Mouse (Mus musculus) layer of hippocampus, adult 18-20 months (tissue): Measurements from ENCODE around the gene Opa1. TPM values are rescaled to one million over a fixed set of nuclear protein-coding genes. Genes with fewer than 3 reads are reported as not detected.
A peak's percentile ranks its signal among the peaks of the same experiment; 100 is the strongest.

Experiments used
- DNase-seq, 2 experiments: peaks; one replicate each; pipeline ENCODE4 v3.0.0; 2022; ENCODE audit warnings: low spot score in 2 of 2
- total RNA-seq, 2 experiments: library from RNA; stranded (reverse); gene quantifications; 2 replicates each; pipeline ENCODE4 v1.2.3; 2021

Opa1 gene
- total RNA-seq, 2 experiments from 2014 or later, result 102 to 105 TPM

DNA sequence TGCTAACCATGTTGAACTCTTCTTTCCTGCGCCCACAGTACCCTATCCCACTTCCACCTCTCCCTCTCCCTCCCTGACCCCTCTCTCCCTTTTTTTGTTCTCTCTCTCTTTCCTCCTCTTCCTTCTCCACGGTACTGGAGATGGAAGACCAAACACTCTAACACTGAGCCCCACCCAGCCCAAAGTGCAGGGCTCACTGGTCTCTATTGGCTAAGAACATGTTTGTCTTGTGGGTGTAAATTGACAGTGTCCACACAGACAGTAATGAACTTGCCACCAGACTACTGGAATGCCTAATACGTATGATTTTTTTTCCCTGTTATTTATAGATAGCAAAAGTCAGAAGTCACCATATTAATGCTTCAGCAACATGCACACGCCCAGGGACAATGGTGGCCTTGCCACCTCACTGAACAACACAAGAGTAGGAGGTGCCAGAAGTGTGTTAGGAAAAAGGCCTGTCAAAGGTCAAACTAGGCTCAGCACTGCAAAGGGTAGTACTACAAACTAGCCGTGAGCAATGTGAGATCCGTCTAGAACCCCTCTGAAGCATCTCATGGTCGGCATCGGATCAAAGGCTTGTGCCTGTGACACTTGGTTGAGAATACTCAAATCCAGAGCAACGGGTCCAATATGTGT is 77.2 kb downstream of the Opa1 start:
- no peak for DNase-seq

DNA sequence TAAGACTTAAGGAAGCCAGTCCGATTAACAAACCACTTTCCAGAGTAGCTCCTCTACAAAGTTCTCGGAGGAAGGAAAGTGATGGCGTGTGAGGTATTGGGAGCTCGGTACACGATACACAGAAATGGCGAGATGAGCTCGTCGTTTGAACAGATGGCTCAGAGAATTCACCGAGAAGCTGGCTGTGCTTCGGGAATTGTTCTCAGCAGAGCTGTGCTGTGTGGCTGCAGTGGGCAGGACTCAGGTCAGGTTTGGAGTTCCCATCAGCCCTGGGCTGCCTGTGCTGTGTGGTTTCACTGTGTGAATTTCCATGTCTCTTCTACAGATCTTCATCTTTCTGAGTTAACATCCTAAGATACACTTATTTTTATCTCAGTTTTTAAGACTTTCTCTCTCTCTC is 77.8 kb downstream of the Opa1 start:
- DNase-seq, result peak in 1 of 2 experiments; percentile 60

DNA sequence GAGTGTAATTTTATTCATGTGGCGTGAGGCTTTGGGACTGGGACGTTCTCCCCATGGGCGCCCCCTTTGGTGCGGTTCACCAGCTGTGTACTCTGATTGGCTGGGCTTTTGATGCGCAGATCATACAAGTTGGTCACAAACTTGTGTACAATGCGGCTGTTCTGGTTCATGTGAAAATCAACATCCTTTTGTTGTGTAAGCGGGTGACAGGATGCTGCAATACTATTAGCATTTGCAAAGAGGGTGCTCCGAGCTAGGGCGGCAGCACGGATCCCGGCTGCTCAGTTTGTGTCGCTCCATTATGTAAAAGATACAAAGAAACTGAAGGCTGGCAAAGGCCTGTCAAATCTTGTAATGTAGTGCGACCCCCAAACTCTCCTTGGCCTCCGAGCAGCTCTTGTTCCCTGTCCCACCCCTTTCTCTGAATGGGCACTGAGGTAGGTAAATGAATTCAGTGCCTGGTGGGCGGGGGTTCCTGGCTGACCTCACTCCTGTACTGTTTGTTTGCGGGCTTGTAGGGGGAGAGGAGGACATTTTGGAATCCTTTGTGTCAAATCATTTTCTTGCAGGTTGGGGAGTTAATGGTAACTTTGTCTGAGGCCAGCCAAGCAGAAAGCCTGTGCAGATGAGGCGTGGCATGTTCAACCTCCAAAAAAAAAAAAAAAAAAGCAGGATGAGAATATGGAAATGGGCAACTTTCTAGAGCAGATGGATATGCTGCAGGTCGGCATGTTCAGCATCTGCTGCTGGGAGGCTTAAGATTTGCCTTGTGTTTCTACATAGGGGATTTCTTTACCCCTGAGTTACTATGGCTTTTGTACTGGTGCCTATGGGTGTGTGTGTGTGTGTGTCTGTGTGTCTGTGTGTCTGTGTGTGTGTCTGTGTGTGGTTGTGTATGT is 78.8 kb downstream of the Opa1 start:
- peak; percentile 32 to 69 for DNase-seq

DNA sequence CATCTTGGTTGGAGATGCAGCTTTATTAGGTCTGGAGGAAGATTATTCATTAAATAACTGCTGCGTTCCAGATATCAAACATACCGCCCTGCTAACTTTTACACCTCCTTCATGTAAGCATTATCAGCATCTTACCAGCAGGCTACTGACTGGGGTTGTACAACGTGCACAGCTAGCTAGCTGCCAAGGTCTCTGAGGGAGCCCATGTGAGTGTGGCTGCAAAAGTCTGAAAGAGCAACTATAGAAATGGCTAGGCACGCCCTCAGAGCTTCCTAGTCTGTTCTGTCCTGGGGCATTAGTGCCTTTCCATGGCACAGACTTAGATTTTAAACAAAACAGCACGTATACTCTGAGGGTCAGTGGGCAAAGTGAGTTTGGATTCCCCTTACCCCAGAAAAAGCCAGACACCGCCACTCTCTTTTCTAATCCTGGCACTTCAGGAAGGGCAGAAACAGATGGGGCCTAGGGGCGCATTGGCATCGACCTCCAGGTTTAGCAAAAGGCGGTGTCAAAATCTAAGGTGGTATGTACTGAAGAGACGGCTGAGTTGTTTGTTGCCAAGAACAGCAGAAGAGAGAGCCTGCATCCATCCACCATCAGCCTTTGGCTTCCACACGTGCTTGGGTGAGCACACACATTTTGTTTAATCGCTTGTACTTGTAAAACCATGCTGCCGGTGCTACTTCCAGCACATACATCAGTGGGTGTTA is 80.1 kb downstream of the Opa1 start:
- DNase-seq, result no peak

DNA sequence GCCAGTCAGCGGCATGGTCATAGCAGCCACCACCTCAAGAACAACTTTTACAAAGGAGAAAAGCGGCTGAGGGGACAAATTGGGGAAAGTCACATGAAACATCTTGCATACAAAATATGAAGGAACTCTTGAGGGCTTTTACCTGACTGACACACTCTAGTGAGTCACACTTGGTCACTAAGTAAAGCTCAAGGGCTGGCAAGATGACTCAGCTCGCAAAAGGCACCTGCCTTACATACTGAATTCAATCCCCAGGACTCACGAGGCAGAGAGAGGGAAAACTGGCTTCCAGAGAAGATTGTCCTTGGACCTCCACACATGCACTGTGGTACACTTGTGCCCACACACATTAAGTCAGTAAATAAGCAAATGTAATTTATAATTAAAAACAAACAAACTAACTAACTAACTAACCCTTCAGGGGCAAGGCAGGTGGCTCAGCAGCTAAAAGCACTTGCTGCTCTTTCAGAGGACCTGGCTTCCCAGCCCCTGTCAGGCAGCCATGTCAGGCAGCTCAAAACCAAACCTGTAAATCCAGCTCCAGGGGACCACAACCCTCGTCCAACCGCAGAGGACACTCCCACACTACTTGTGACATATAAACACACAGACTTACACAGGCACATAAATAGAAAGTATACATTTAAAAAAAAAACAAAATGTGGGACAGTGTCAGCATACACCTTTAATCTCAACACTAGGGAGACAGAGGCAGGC is 84.1 kb downstream of the Opa1 start:
- no peak for DNase-seq

DNA sequence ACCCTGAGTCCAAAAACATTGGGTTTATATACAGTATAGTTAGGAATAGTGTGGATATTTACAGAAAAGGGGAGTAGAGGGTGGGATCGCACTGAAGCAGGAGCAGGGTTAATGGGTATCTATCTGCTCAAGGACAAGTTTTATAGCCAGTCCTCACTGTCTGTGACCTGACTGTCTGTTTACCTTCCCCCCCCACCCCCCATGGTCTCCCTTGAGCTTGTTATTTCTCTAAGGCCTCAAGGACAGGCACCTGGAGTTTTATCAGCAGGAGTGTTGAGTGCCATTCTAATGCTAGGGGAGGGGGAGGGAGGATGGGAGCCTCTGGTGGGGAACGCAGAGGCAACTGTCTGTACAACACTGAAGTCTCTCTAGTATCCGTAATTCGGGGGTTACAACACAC is 85.3 kb downstream of the Opa1 start:
- DNase-seq, result no peak

DNA sequence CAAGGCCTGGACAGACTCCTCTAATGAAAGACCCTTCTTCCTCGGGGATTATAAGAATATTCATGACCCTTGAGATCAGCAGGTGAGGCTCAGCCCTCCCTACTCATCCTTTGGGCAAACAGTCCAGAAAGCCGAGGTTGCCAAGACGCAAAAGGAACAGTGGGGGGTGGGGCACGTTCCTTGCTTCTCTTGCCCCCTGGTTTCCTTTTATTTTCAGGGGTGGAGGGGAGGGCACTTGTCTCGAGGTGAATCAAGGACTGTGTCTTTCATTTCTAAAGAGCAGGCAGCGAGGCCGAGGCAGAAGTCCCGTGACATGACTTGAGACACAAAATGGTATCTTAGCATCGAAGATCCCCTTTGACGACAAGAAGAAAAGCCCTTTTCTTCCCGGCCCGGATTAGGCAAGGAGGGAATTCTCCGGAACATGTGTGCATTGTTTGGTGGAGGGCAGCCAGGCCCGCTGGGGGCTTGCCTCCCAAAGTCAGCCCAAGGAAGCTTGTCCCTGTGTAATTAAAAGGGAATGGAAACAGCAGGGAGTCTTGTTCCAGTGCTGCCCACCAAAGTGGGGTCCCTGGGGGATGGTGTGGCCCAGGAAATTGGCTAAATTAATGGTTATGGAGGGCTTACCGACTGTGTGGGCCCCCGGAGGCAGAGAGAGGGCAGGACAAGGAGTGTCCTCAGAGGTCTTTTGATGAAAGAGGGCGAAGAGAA is 88.0 kb downstream of the Opa1 start:
- no peak for DNase-seq

DNA sequence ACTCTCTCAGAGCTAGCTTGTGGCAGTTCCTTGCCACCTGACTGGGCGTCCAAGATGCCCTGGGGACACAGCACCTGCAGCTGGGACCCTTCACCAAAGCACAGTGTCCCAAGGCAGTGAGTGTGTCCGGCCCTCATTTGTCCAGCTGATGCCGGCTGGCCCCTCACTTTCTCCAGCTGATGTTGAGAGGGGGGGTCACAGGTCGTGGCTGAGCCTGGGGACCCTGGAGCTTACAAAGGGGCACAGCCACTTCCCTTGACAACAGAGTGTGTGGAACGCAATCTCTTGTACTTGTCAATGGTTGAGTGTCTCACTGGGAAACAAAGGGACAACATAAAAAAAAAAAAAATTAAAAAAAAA is 88.5 kb downstream of the Opa1 start:
- DNase-seq, result no peak

DNA sequence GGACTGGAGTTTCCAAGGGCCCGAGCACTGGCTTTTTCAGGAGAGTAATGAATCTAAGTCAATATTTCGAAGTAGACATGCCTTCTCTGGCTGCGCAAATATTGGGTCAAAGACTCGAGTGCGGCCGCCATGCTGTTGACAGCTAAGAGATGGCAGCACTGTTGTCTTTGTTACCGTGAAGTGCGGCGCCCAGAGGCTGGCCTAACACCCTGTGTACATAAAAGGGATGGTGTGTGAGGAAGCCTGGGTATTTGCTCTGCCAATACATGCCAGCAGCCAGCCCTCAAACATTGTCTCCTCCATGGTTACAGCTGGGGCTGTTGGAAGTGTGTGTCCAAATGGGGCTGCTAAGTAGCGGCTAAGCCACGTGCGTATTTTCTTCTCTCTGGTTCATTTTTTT is 89.3 kb downstream of the Opa1 start:
- no peak for DNase-seq

DNA sequence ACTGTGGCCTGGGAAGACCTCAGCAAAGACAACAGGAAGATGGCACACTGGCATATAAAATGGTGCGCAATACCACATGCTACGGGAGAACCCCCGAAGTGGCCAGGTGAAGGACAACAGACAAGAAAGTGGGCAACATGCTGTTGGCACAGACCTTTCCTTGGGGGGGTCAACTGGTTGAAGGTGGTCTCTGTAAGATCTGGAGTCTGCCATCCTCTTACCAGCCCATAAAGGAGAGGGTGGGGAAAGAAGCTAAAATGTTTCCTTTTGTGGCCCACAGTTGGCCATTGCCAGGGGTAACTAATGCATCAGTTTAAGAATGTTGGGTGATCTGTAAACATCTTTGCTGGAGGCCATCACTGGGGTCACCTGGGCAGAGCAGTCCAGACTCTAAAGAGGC is 91.7 kb downstream of the Opa1 start:
- DNase-seq, result no peak

DNA sequence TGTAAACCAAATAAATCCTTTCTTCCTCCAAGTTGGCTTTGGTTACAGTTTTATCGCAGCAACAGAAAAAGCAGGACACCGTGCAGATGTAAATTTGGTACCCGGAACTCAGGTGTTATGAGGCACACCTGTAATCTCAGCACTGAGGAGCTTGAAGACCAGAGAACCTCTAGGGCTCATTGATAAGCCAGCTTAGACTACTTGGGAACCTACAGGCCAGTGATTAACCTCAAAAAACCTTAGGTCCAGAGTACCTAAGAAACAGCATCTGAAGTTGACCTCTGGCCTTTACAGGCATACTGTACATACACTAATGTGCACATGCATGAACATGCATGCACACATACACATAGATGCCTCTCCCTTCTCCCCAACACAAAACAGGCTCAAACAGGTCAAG is 94.1 kb downstream of the Opa1 start:
- DNase-seq, result no peak

DNA sequence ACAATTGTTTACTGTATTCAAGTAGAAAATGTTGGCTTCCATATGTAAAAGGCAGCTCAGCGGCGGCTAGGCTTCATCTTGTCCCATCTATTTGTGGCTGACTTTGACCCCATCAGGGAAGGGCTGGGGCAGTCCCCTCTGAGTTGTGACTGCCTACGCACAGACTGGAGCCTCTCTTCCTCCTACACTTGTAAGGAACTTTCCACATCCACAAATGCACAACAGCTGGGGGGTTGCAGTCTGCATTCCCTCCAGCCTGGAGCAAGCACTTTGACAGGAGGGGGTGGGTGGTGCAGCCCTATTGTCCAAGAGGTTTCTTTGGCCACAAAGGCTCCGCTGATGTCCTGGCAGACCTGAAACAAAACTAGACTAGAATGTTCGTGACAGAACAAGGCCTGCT is 100.5 kb downstream of the Opa1 start:
- DNase-seq, result no peak

DNA sequence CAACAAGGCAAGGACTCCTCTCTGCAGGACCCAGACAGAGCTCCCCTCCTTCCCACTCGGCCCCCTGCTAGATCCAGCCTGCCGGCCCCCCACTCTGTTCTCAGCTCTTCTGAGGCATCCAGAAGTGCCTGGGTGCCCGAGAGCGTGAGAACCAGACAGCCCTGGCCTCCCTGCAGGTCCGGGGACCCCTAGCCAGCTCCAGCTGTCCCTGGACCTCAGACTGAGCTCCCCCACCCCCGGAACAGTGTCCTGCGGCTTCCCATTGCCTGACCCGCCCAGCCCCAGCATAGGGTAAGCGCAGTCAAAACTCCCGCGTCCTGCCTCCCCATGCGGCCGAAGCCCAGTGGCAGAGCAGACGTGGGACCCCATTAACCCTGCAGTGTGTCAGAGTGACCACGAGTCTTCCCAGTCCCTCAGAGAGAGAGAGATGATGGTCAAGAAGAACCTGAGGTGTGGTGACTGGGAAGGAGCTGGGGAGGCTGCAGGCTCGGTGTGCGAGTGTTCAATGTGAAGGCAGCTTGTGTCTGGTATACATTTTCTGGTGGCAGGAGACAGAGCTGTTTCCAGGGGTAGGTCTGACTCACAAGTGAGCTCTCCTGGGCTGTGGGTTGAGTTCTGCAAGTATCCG is 101.5 kb downstream of the Opa1 start:
- DNase-seq, result no peak

DNA sequence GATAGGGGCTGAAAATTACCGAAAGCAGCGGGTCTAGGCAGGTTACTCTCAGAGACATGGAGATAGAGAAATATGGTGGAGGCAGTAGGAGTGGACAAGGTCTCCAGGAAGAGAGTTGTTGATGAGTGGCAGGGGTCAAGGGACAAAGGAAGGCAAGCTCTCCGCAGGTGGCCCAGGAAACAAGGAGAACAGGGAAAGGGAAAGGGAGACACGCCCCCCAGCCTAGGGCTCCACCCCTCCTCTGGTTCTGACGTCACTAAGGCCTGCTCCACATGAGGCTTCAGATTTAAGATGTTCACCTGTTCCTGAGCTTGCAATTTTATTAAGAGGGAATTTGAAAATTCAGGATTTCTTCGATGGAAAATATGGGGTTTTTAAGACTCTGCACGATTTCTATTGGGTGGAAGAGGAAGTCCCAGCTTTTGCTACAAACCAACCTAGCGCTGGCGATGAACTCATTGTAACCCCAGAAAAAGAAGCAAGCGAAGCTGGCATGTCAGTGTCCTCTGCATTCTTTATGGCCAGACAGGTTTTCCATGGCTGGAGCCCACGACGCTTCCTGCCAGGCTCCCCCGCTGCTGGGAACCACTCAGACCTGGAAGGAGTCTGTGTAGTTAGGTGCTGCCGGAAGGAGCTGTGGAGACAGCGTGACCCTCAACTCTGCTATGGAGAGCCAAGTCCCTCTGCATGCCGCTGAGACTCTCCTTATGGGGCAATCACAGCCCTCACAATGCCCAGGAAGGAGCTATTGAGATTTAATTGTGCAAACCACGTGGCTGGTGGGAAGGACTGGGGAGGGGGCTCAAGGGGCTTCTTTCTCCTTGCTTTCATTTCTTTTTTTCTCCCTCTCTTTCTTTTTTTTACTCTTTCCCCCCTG is 103.7 kb downstream of the Opa1 start:
- no peak for DNase-seq

DNA sequence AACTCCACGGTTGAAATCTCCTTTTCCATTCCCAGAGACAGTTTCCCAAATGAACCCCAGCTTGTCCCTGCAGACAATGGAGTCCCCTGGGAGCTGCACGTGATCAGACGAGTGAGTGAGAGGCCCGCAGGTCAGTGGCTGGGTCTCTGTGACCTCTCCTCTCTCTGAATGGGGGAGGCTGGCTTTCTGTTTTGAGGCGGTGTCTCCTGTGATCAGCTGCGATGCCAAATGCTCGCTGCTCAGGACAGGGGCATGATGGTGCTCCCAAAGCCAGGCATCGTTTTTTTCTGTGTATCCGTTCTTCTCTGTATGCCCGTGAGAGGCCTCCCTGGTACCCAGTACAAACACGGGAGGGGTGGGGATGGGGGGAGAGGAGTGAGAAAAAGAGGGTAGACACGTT is 104.4 kb downstream of the Opa1 start:
- DNase-seq, result no peak

DNA sequence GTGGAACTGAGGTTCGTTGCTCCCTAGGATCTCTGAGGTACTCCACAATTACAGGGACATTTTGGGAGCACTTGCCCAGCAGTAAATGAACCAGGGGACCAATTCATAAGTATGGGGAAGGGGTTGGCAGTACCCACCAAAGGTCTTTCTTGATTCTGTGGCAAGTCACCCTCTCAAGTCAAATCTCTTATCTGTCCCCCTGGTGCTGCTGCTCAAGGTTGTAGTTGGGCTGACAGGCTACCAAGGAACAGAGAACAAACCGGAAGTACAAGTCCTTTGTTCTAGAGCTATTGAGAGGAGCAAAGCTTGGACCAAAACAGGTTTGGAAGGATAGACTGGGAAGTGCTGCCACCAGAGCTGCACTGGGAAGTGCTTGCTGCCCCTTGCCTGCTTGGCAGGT is 105.0 kb downstream of the Opa1 start:
- DNase-seq, result no peak

DNA sequence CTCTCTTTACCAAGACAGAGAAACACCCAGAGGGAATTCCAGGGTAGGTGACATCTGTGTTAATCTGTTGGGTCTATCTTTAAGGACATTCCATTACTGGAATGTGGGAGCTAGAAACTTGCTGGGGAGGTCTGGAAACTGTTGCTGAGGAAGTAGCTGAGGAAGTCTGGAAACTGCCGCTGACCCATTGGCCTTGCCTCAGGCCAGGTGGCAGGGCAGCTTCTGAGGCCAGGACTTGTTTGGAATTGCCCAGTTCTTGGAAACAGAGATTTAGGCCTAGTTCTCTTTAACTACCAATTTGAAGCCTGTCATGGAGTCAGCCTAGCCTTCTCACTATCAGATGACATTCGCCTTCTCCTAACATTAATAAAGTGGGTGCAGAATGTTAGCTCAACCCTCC is 105.5 kb downstream of the Opa1 start:
- DNase-seq, result no peak

DNA sequence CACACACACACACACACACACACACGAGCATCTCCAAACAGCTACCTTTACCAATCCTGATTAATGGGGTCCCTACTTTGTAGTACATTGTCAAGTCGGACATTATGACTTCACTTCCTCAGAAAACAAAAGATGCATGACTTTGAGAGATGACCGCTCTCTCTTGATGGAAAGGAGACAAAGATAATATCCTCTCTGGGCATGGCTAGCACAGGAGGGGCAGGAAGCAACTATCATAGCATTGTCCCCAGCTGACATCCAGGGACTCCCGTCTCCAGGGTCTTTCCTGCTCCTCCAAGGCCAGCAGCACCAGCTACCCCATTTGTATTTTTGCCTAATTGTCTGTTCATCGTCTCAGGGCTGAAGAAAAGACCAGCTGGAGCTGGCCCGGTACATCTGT is 107.0 kb downstream of the Opa1 start:
- DNase-seq, result no peak
